ENCODE assay signal across 25 mouse cellular contexts in the genomic region with DNA sequence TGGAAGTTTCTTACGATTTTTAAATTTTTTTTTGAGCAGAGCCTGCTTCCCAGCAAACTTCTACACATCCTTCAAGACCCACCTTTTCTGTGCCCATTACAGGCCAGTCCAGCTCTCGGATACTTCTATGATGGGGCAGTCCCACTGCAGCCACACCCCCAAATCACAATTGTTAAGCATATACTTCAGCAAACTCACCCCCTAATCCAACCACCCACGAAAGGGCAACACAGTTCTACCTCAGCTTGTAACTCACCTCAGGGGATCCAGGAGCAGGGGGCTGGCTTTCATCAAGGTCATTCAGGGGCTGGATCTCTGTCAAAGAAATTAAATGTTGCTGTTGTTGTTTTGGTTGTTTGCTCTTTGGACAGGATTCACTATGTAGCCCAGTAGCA. TPM values are rescaled to one million over a fixed set of nuclear protein-coding genes. Genes with fewer than 3 reads are reported as not detected.
DNase-seq lines count a peak whose midpoint lies in the region; ATAC-seq and TF ChIP-seq lines count a peak whose summit lies in the region.
"Had no signal": no experiment of that assay in that cellular context is flagged by ENCODE, and none has a peak within 500 bp of the region (broad histone marks: within the 10 kb centered on the region; RNA-seq: fewer than 3 reads in every experiment).

No protein-coding gene starts in this region.

- no peaks in the 10 kb centered on the region for H3K27me3 ChIP-seq in heart, embryonic 11.5 days (ENCODE audit: control insufficient read depth, insufficient read depth, low read length)
- H3K27me3 ChIP-seq in kidney, embryonic 15.5 days, result no peaks in the 10 kb centered on the region
- H3K27me3 ChIP-seq in kidney, embryonic 14.5 days (ENCODE audit: control insufficient read depth, insufficient read depth, low read length), result no peaks in the 10 kb centered on the region
- H3K27me3 ChIP-seq in embryonic facial prominence, embryonic 10.5 days (replicated peaks; ENCODE audit: low read depth, poor library complexity, severe bottlenecking), result peaks cover 34% of the 10 kb centered on the region
- H3K27me3 ChIP-seq in small intestine, adult 2 months (ENCODE audit: control insufficient read depth, insufficient read depth, low read length), result no peaks in the 10 kb centered on the region
- H3K27me3 ChIP-seq: embryonic facial prominence, embryonic 15.5 days; heart, embryonic 15.5 days; limb, embryonic 13.5 days; megakaryocyte, embryonic 14.5 days; midbrain, embryonic 15.5 days had no signal

- peaks cover 22% of the 10 kb centered on the region for H3K36me3 ChIP-seq in heart, embryonic 11.5 days (ENCODE audit: control insufficient read depth, insufficient read depth, low read length)
- peaks cover 72% of the 10 kb centered on the region for H3K36me3 ChIP-seq in kidney, embryonic 15.5 days
- peaks cover 53% of the 10 kb centered on the region for H3K36me3 ChIP-seq in kidney, embryonic 14.5 days (ENCODE audit: control insufficient read depth, insufficient read depth, low read length)
- H3K36me3 ChIP-seq in embryonic facial prominence, embryonic 10.5 days (replicated peaks), result peaks cover 77% of the 10 kb centered on the region
- peaks cover 48% of the 10 kb centered on the region for H3K36me3 ChIP-seq in small intestine, adult 2 months (ENCODE audit: control insufficient read depth, insufficient read depth, low read length)

- H3K9me3 ChIP-seq in heart, embryonic 11.5 days (replicated peaks; ENCODE audit: control insufficient read depth, low read length), result no peaks in the 10 kb centered on the region
- H3K9me3 ChIP-seq in kidney, embryonic 15.5 days (replicated peaks), result no peaks in the 10 kb centered on the region
- H3K9me3 ChIP-seq in kidney, embryonic 14.5 days (ENCODE audit: control insufficient read depth, low read length), result no peaks in the 10 kb centered on the region
- no peaks in the 10 kb centered on the region for H3K9me3 ChIP-seq in embryonic facial prominence, embryonic 10.5 days
- H3K9me3 ChIP-seq: embryonic facial prominence, embryonic 15.5 days; heart, embryonic 15.5 days; limb, embryonic 13.5 days; megakaryocyte, embryonic 14.5 days; midbrain, embryonic 15.5 days; neural tube, embryonic 12.5 days had no signal

- H3K4me1 ChIP-seq in heart, embryonic 11.5 days (ENCODE audit: control insufficient read depth, insufficient read depth, low read length), result peaks cover 22% of the 10 kb centered on the region
- H3K4me1 ChIP-seq in kidney, embryonic 15.5 days, result peaks cover 44% of the 10 kb centered on the region
- peaks cover 29% of the 10 kb centered on the region for H3K4me1 ChIP-seq in kidney, embryonic 14.5 days (ENCODE audit: control insufficient read depth, insufficient read depth, low read length)
- H3K4me1 ChIP-seq in embryonic facial prominence, embryonic 10.5 days, result peaks cover 51% of the 10 kb centered on the region
- peaks cover 29% of the 10 kb centered on the region for H3K4me1 ChIP-seq in small intestine, adult 2 months (ENCODE audit: control insufficient read depth, insufficient read depth, insufficient read length, low read length)

- ATAC-seq in heart, embryonic 11.5 days (replicated peaks; ENCODE audit: insufficient number of reproducible peaks, low FRiP score, low TSS enrichment), result no peak
- no peak for ATAC-seq in kidney, embryonic 15.5 days (replicated peaks; ENCODE audit: low FRiP score)
- ATAC-seq in kidney, embryonic 14.5 days (ENCODE audit: low FRiP score, low TSS enrichment), result no peak
- ATAC-seq: activated CD4-positive, CD25-positive, alpha-beta regulatory T cell, adult 4 months; forebrain, embryonic 14.5 days; midbrain, embryonic 15.5 days had no signal

- no peak for TF ChIP-seq CTCF in small intestine, adult 2 months (IDR thresholded peaks at IDR 0.05; ENCODE audit: extremely low read depth, insufficient read length, insufficient replicate concordance, low read depth, low read length)

- DNase-seq in heart, adult 11 months, result no peak
- DNase-seq in embryonic facial prominence, embryonic 10.5 days (ENCODE audit: low spot score), result no peak
- DNase-seq in lung, postnatal 36 days, result no peak
- DNase-seq: adrenal gland, postnatal 10 days; cerebellum, postnatal 10 days; embryo, embryonic 11 days; kidney, adult 9 months; layer of hippocampus, adult 9-11 months; lung, embryonic 14.5 days; right cerebral cortex, postnatal 25 days; thymus, postnatal 25 days had no signal

- H3K9ac ChIP-seq in heart, embryonic 11.5 days (ENCODE audit: low read depth, low read length), result no peak overlapping the region
- no peak overlapping the region for H3K9ac ChIP-seq in kidney, embryonic 15.5 days
- no peak overlapping the region for H3K9ac ChIP-seq in kidney, embryonic 14.5 days (ENCODE audit: low read depth, low read length)
- H3K9ac ChIP-seq: embryonic facial prominence, embryonic 15.5 days; heart, embryonic 15.5 days; liver, embryonic 14.5 days; lung, embryonic 14.5 days; midbrain, embryonic 15.5 days; neural tube, embryonic 12.5 days had no signal

- H3K4me2 ChIP-seq in heart, embryonic 11.5 days, result peak overlapping the region; percentile 49
- peak overlapping the region; percentile 41 for H3K4me2 ChIP-seq in kidney, embryonic 15.5 days
- H3K4me2 ChIP-seq in kidney, embryonic 14.5 days (replicated peaks; ENCODE audit: low read depth, low read length), result no peak overlapping the region
- H3K4me2 ChIP-seq: embryonic facial prominence, embryonic 15.5 days; midbrain, embryonic 15.5 days had no signal

- no peak for TF ChIP-seq POLR2A in small intestine, adult 2 months (IDR thresholded peaks at IDR 0.05; ENCODE audit: low read depth, low read length)

- 89% methylated on average over 3 of the region's 3 CpGs for WGBS in heart, embryonic 11.5 days (ENCODE audit: insufficient replicate concordance)
- 86% methylated on average over 3 of the region's 3 CpGs for WGBS in kidney, embryonic 15.5 days
- WGBS in kidney, embryonic 14.5 days, result 93% methylated on average over 3 of the region's 3 CpGs
- WGBS in embryonic facial prominence, embryonic 10.5 days, result 92% methylated on average over 3 of the region's 3 CpGs
- 82% methylated on average over 3 of the region's 3 CpGs for WGBS in small intestine, adult 2 months

- no peak overlapping the region for H3K27ac ChIP-seq in heart, embryonic 11.5 days (ENCODE audit: low read depth, low read length)
- no peak overlapping the region for H3K27ac ChIP-seq in kidney, embryonic 15.5 days
- H3K27ac ChIP-seq in kidney, embryonic 14.5 days (ENCODE audit: low read depth, low read length), result no peak overlapping the region
- no peak overlapping the region for H3K27ac ChIP-seq in embryonic facial prominence, embryonic 10.5 days (replicated peaks)
- H3K27ac ChIP-seq in small intestine, adult 2 months (ENCODE audit: insufficient read depth, low read depth, low read length), result no peak overlapping the region
- H3K27ac ChIP-seq: embryonic facial prominence, embryonic 15.5 days; heart, embryonic 15.5 days; hindbrain, postnatal 0 days; limb, embryonic 13.5 days; liver, embryonic 14.5 days; midbrain, embryonic 15.5 days; neural tube, embryonic 12.5 days had no signal

- H3K4me3 ChIP-seq in heart, embryonic 11.5 days (ENCODE audit: low read depth, low read length), result no peak overlapping the region
- H3K4me3 ChIP-seq in kidney, embryonic 15.5 days (replicated peaks), result no peak overlapping the region
- H3K4me3 ChIP-seq in kidney, embryonic 14.5 days (ENCODE audit: low read length), result no peak overlapping the region
- peak overlapping the region; percentile 46; the same call in 1 of the 2 replicates for H3K4me3 ChIP-seq in embryonic facial prominence, embryonic 10.5 days
- H3K4me3 ChIP-seq in small intestine, adult 2 months (ENCODE audit: low read depth, low read length), result peak overlapping the region; percentile 75; the same call in 1 of the 2 replicates
- H3K4me3 ChIP-seq: embryonic facial prominence, embryonic 15.5 days; limb, embryonic 13.5 days; megakaryocyte, embryonic 14.5 days; midbrain, embryonic 15.5 days had no signal

RNA-seq across cellular contexts. Expression of a gene that starts 10.5 kb away (rescaled TPM):
- 21.5 and 23.1 TPM in 2 replicates for polyA plus RNA-seq in heart, embryonic 11.5 days (2014; fragmentation: Nextera tagmentation; extraction: Ambion mirVana)
- polyA plus RNA-seq in kidney, embryonic 15.5 days (2015; fragmentation: Nextera tagmentation; extraction: Ambion mirVana), result 58.0 and 66.9 TPM in 2 replicates
- 33.3 and 49.1 TPM in 2 replicates for polyA plus RNA-seq in kidney, embryonic 14.5 days (2014; fragmentation: Nextera tagmentation; extraction: Ambion mirVana)
- 79.2 and 79.8 TPM in 2 replicates for polyA plus RNA-seq in embryonic facial prominence, embryonic 10.5 days (2016; fragmentation: Nextera tagmentation; extraction: Ambion mirVana)
- 129 and 414 TPM in 2 replicates for polyA plus RNA-seq in small intestine, adult 2 months (2012; rRNA removed)

RNA-seq across cellular contexts. Expression of a gene that starts 17.8 kb away (rescaled TPM):
- 7.8 and 8.5 TPM in 2 replicates for polyA plus RNA-seq in heart, embryonic 11.5 days (2014; fragmentation: Nextera tagmentation; extraction: Ambion mirVana)
- 12.9 and 18.1 TPM in 2 replicates for polyA plus RNA-seq in kidney, embryonic 15.5 days (2015; fragmentation: Nextera tagmentation; extraction: Ambion mirVana)
- 13.4 and 17.2 TPM in 2 replicates for polyA plus RNA-seq in kidney, embryonic 14.5 days (2014; fragmentation: Nextera tagmentation; extraction: Ambion mirVana)
- 12.4 and 13.9 TPM in 2 replicates for polyA plus RNA-seq in embryonic facial prominence, embryonic 10.5 days (2016; fragmentation: Nextera tagmentation; extraction: Ambion mirVana)
- polyA plus RNA-seq in small intestine, adult 2 months (2012; rRNA removed), result 63.9 and 71.9 TPM in 2 replicates

RNA-seq across cellular contexts. Expression of a gene that starts 21.2 kb away (rescaled TPM):
- polyA plus RNA-seq in heart, embryonic 11.5 days (2014; fragmentation: Nextera tagmentation; extraction: Ambion mirVana), result 0.07 TPM in 1 of 2 replicates, not detected in the other
- polyA plus RNA-seq in kidney, embryonic 15.5 days (2015; fragmentation: Nextera tagmentation; extraction: Ambion mirVana), result 0.09 and 0.12 TPM in 2 replicates
- polyA plus RNA-seq in kidney, embryonic 14.5 days (2014; fragmentation: Nextera tagmentation; extraction: Ambion mirVana), result not detected in 2 replicates
- polyA plus RNA-seq in embryonic facial prominence, embryonic 10.5 days (2016; fragmentation: Nextera tagmentation; extraction: Ambion mirVana), result not detected in 2 replicates
- 2.5 and 5.4 TPM in 2 replicates for polyA plus RNA-seq in small intestine, adult 2 months (2012; rRNA removed)
- polyA plus RNA-seq: forebrain, embryonic 14.5 days; hindbrain, postnatal 0 days; neural tube, embryonic 12.5 days had no signal

RNA-seq across cellular contexts. Expression of a gene that starts 26.3 kb away (rescaled TPM):
- 42.5 and 42.6 TPM in 2 replicates for polyA plus RNA-seq in heart, embryonic 11.5 days (2014; fragmentation: Nextera tagmentation; extraction: Ambion mirVana)
- 46.1 and 48.1 TPM in 2 replicates for polyA plus RNA-seq in kidney, embryonic 15.5 days (2015; fragmentation: Nextera tagmentation; extraction: Ambion mirVana)
- 47.9 and 52.7 TPM in 2 replicates for polyA plus RNA-seq in kidney, embryonic 14.5 days (2014; fragmentation: Nextera tagmentation; extraction: Ambion mirVana)
- polyA plus RNA-seq in embryonic facial prominence, embryonic 10.5 days (2016; fragmentation: Nextera tagmentation; extraction: Ambion mirVana), result 28.2 and 34.5 TPM in 2 replicates
- polyA plus RNA-seq in small intestine, adult 2 months (2012; rRNA removed), result 190 and 222 TPM in 2 replicates

RNA-seq across cellular contexts. Expression of a gene that starts 32.6 kb away (rescaled TPM):
- polyA plus RNA-seq in heart, embryonic 11.5 days (2014; fragmentation: Nextera tagmentation; extraction: Ambion mirVana), result 16.2 and 21.3 TPM in 2 replicates
- 15.5 and 18.6 TPM in 2 replicates for polyA plus RNA-seq in kidney, embryonic 15.5 days (2015; fragmentation: Nextera tagmentation; extraction: Ambion mirVana)
- polyA plus RNA-seq in kidney, embryonic 14.5 days (2014; fragmentation: Nextera tagmentation; extraction: Ambion mirVana), result 14.3 and 16.4 TPM in 2 replicates
- polyA plus RNA-seq in embryonic facial prominence, embryonic 10.5 days (2016; fragmentation: Nextera tagmentation; extraction: Ambion mirVana), result 13.6 and 16.2 TPM in 2 replicates
- polyA plus RNA-seq in small intestine, adult 2 months (2012; rRNA removed), result 14.9 and 26.3 TPM in 2 replicates

Comparison
In these comparisons a context has a peak if more than half of its experiments do, and no peak if none do; other contexts are left out.
1. H3K4me3 ChIP-seq: peak in embryonic facial prominence, embryonic 10.5 days (single experiment) and small intestine, adult 2 months (single experiment); none in heart, embryonic 11.5 days (single experiment), kidney, embryonic 15.5 days (single experiment) and kidney, embryonic 14.5 days (single experiment).